Mouse (Mus musculus) spleen, adult 12 weeks (tissue): Measurements from ENCODE around the gene Golgb1.

Source experiments
- DNase-seq: peaks from one replicate; pipeline ENCODE4 v3.0.0; 2022; ENCODE audit warnings: low spot score

Golgb1 gene

GRCm38 (mm10) chr16:36920410-36920809, 45.5 kb downstream of the Golgb1 start:
- DNase-seq: no peak

GRCm38 (mm10) chr16:36921067-36921613, 46.2 kb downstream of the Golgb1 start:
- no peak for DNase-seq

GRCm38 (mm10) chr16:36921980-36922379, 47.0 kb downstream of the Golgb1 start:
- no peak for DNase-seq

GRCm38 (mm10) chr16:36924312-36924711, 49.4 kb downstream of the Golgb1 start:
- no peak for DNase-seq

GRCm38 (mm10) chr16:36925351-36925750, 50.4 kb downstream of the Golgb1 start:
- DNase-seq: no peak

- no peak for DNase-seq
These were observed 50.9 kb downstream of the Golgb1 start for GRCm38 (mm10) chr16:36925797-36926196.

- DNase-seq: no peak
These were observed 51.8 kb downstream of the Golgb1 start for GRCm38 (mm10) chr16:36926514-36927447.

- DNase-seq: no peak
These were observed 52.7 kb downstream of the Golgb1 start for GRCm38 (mm10) chr16:36927495-36928105.

GRCm38 (mm10) chr16:36928106-36928500, 53.2 kb downstream of the Golgb1 start:
- DNase-seq: no peak

GRCm38 (mm10) chr16:36929216-36929615, 54.3 kb downstream of the Golgb1 start:
- DNase-seq: no peak

GRCm38 (mm10) chr16:36930231-36931136, 55.5 kb downstream of the Golgb1 start:
- DNase-seq: no peak

- DNase-seq: no peak
These were observed 56.4 kb downstream of the Golgb1 start for GRCm38 (mm10) chr16:36931381-36931780.

GRCm38 (mm10) chr16:36931976-36932375, 57.0 kb downstream of the Golgb1 start:
- no peak for DNase-seq

GRCm38 (mm10) chr16:36932546-36932945, 57.6 kb downstream of the Golgb1 start:
- DNase-seq: no peak

GRCm38 (mm10) chr16:36934131-36934840, 59.3 kb downstream of the Golgb1 start:
- DNase-seq: no peak

GRCm38 (mm10) chr16:36934841-36935620, 60.1 kb downstream of the Golgb1 start, which contains the start of gene Hcls1:
Hcls1 (plus strand) TSS chr16:36934983.
- peak; percentile 43 for DNase-seq

- no peak for DNase-seq
These were observed 60.9 kb downstream of the Golgb1 start for GRCm38 (mm10) chr16:36935814-36936213.

- no peak for DNase-seq
These were observed 66.3 kb downstream of the Golgb1 start for GRCm38 (mm10) chr16:36941137-36941727.

- DNase-seq: no peak
These were observed 67.0 kb downstream of the Golgb1 start for GRCm38 (mm10) chr16:36941895-36942294.

GRCm38 (mm10) chr16:36943591-36943990, 68.7 kb downstream of the Golgb1 start:
- no peak for DNase-seq
